Mouse (Mus musculus): ENCODE results near the gene Npc2.

GRCm38 (mm10) chr12:84790853-84791252, 17.9 kb upstream of the Npc2 start:
- TF ChIP-seq CTCF (IDR thresholded peaks at IDR 0.05; ENCODE audit: extremely low read depth, insufficient read length, insufficient replicate concordance, low read depth, low read length) (no peak), POLR2A (IDR thresholded peaks at IDR 0.05; ENCODE audit: low read depth, low read length) (no peak)

Data from small intestine, adult 2 months (tissue).